Mouse (Mus musculus): ENCODE measurements around the gene Rnf20. TPM values are rescaled to one million over a fixed set of nuclear protein-coding genes. Genes with fewer than 3 reads are reported as not detected.

The Rnf20 gene
- 11.6 and 13.4 TPM in 2 replicates for polyA plus RNA-seq (2012; rRNA removed)

DNA sequence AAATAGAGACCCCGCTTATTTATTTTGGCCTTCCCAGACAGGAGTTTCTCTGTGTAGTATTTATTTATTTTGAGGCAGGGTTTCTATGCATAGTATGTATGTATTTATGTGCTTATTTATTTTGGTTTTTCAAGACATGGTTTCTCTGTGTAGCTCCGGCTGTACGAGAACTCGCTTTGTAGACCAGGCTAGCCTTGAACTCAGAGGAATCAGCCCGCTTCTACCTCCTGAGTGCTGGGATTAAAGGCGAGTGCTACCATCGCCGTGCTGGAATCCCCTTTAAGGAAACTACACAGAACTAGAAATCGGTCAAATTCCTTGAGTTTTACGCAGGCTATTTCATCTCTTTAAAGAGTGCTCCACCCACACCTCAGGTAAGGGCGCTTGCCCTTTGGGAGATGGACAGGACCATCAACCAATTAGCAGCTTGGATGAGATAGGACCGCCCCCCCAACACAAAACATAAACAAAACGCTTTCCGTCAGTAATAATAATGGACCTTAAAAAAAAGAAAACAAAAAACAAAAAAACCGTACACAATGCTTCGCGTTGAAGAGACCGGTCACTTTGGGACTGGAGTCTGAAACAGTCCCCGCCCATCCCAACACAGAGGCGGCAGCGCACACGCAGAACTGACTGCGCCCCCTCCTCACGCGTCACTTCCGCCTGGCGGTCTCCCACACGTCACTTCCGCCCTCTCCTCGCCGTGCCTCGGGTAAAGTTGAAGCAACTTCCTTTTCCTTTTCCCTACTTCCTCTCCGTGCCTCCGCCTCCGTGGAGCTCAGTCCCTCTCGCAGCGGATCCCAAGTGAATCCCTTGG, at the start of gene Rnf20:
Gene Rnf20, plus strand, starts transcription at position 688 of the 820 bp plus-strand sequence.

DNA sequence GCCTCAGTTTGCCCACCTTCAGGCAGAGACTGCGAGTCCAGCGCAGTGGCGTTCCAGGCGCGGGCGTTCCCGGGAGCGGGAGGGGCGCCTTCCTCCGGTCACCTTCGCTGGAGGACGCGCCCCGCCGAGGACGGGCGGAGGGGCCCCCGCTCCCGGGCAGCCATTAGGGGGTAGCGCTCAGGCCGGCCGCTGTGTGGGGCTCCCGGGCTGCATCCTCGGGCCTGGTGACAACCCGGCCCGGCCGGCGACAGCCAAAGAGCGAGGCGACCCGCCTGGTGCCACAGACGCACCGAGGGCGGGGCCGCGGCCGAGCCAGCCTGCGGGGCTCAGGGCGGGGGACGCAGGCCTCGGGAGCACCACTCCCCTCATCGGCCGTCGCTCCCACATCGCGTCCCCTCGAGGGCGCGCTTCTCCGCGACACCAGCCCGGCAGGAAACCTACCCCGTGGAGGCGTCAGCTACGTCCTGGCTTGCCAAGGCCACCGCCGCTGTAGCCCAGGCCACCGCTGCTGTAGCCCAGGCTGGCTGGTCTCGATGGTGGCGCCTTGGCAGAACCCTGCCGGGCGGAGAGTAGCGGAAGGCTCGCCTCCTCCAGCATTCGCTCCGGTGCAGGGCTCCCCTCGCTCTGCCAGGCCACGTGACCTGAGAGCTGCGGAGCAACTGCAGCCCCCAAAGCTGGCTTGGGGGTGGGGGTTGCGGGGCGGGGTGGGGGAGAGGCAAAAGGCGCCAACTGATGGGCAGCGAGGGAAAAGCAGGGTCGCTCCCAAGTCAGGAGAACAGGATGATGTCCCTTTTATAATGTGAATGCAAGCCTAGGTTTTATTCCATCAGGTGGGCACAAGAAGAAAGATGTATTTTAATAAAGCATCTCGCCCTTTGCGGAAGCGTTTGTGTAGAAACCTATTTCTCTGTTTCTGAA, 34.4 kb upstream of the Rnf20 start, which contains the start of gene Tmem246:
Gene Tmem246, minus strand, starts transcription at position 694 of the 918 bp plus-strand sequence.

GRCm38 (mm10) chr4:49681812-49682211, 50.0 kb downstream of the Rnf20 start, which contains the start of gene Ppp3r2:
Gene Ppp3r2 (minus strand): TSS chr4:49682024.

Other genes with a start within 250 kb of the Rnf20 start
- 5.8 and 8.0 TPM in 2 replicates for gene Acnat2, start 223.9 kb upstream of the Rnf20 start, polyA plus RNA-seq (2012; rRNA removed)
- 8.8 and 10.5 TPM in 2 replicates for gene Acnat1, start 158.1 kb upstream of the Rnf20 start, polyA plus RNA-seq (2012; rRNA removed)
- gene Baat, start 125.4 kb upstream of the Rnf20 start, polyA plus RNA-seq (2012; rRNA removed), result 6.3 and 11.9 TPM in 2 replicates
- 28.9 and 29.5 TPM in 2 replicates for gene Mrpl50, start 110.9 kb upstream of the Rnf20 start, polyA plus RNA-seq (2012; rRNA removed)
- 1.7 and 1.8 TPM in 2 replicates for gene Zfp189, start 110.8 kb upstream of the Rnf20 start, polyA plus RNA-seq (2012; rRNA removed)
- 895 and 929 TPM in 2 replicates for gene Aldob, start 82.5 kb upstream of the Rnf20 start, polyA plus RNA-seq (2012; rRNA removed)
- 2.8 and 3.3 TPM in 2 replicates for gene Tmem246, start 34.1 kb upstream of the Rnf20 start, polyA plus RNA-seq (2012; rRNA removed)
- gene Ppp3r2, start 50.0 kb downstream of the Rnf20 start, polyA plus RNA-seq (2012; rRNA removed), result not detected in 2 replicates
- gene Grin3a, start 213.7 kb downstream of the Rnf20 start, polyA plus RNA-seq (2012; rRNA removed), result under 0.01 TPM in 2 replicates